Mouse (Mus musculus) liver, embryonic 15.5 days (tissue): ENCODE data around the gene Lmbrd2. TPM values are rescaled to one million over a fixed set of nuclear protein-coding genes. Genes with fewer than 3 reads are reported as not detected.

ENCODE experiments used
- ATAC-seq: fragments of 200-750 bp; cut with Nextera tagmentation; 2 replicates; pipeline ENCODE4 v1.8.0; 2017; ENCODE audit warnings: moderate number of reproducible peaks, mild to moderate bottlenecking, moderate library complexity; ENCODE audit not compliant: insufficient read depth
- H3K27ac ChIP-seq: fragments of 300-500 bp; sonication (generic); replicated peaks from 2 replicates; pipeline ENCODE4 v1.5.1; 2015; ENCODE audit warnings: mild to moderate bottlenecking, inconsistent platforms
- H3K27me3 ChIP-seq: fragments of 300-500 bp; sonication (generic); 2 replicates; pipeline ENCODE4 v1.6.1; 2015; ENCODE audit warnings: mild to moderate bottlenecking, inconsistent platforms
- H3K36me3 ChIP-seq: fragments of 300-500 bp; sonication (generic); replicated peaks from 2 replicates; pipeline ENCODE4 v1.6.1; 2015; ENCODE audit warnings: moderate library complexity, mild to moderate bottlenecking, inconsistent platforms
- H3K4me1 ChIP-seq: fragments of 300-500 bp; sonication (generic); replicated peaks from 2 replicates; pipeline ENCODE4 v1.6.1; 2015; ENCODE audit warnings: inconsistent platforms
- H3K4me2 ChIP-seq: fragments of 300-500 bp; sonication (generic); 2 replicates; pipeline ENCODE4 v1.6.1; 2015; ENCODE audit warnings: moderate library complexity, mild to moderate bottlenecking, inconsistent platforms
- H3K4me3 ChIP-seq: fragments of 300-500 bp; sonication (generic); replicated peaks from 2 replicates; pipeline ENCODE4 v1.5.1; 2015; ENCODE audit warnings: mild to moderate bottlenecking, inconsistent platforms
- H3K9ac ChIP-seq: fragments of 300-500 bp; sonication (generic); 2 replicates; pipeline ENCODE4 v1.6.1; 2015; ENCODE audit warnings: moderate library complexity, mild to moderate bottlenecking, inconsistent platforms
- H3K9me3 ChIP-seq: fragments of 300-500 bp; sonication (generic); replicated peaks from 2 replicates; pipeline ENCODE4 v1.6.1; 2016; ENCODE audit warnings: inconsistent platforms
- WGBS: fragments of 180-500 bp; shearing (Covaris S2); methylation state at CpG from one replicate; pipeline ENCODE4 v1.1.7; 2015; ENCODE audit warnings: mixed read lengths; ENCODE audit not compliant: insufficient replicate concordance; 5-methylcytosine and 5-hydroxymethylcytosine counted together
- polyA plus RNA-seq: library from polyadenylated mRNA; unstranded; fragments of >200 nt; fragmentation: Nextera tagmentation; extraction: Ambion mirVana; gene quantifications from 2 replicates; pipeline ENCODE4 v1.2.1, GENCODE M21; 2015

Gene Lmbrd2
- 1.4 and 1.8 TPM in 2 replicates for polyA plus RNA-seq

GRCm38 (mm10) chr15:9140252-9140680 is at the start of gene Lmbrd2:
Gene Lmbrd2 (plus strand): TSS chr15:9140550.
- H3K27ac ChIP-seq = peak within 1 kb of the TSS; percentile 82
- whole genome bisulfite sequencing = 0% methylated on average over 34 of the region's 34 CpGs
- peak within 1 kb of the TSS; percentile 96 for H3K4me3 ChIP-seq
- peak; percentile 99 for ATAC-seq
- no peaks in the 10 kb centered on the region for H3K27me3 ChIP-seq
- peak within 1 kb of the TSS; percentile 92 for H3K4me2 ChIP-seq
- H3K9ac ChIP-seq = peak within 1 kb of the TSS; percentile 90
- H3K36me3 ChIP-seq = peaks cover 34% of the 10 kb centered on the region
- H3K4me1 ChIP-seq = peaks cover 36% of the 10 kb centered on the region
- H3K9me3 ChIP-seq = no peaks in the 10 kb centered on the region

- Histone ChIP-seq H3K4me3 (no peak overlapping the region), H3K9me3 (no peaks in the 10 kb centered on the region), H3K27ac (no peak overlapping the region), H3K27me3 (no peaks in the 10 kb centered on the region), H3K4me1 (peaks cover 78% of the 10 kb centered on the region), H3K36me3 (peaks cover 96% of the 10 kb centered on the region), H3K9ac (no peak overlapping the region), H3K4me2 (no peak overlapping the region)
- WGBS = 51% methylated on average over 5 of the region's 5 CpGs
- no peak for ATAC-seq
Measured at GRCm38 (mm10) chr15:9090662-9091061, 49.7 kb upstream of the Lmbrd2 start.

GRCm38 (mm10) chr15:9093598-9094365 is 46.6 kb upstream of the Lmbrd2 start:
- Histone ChIP-seq H3K4me2 (peak overlapping the region; percentile 50), H3K4me3 (no peak overlapping the region), H3K27ac (peak overlapping the region; percentile 64), H3K27me3 (no peaks in the 10 kb centered on the region), H3K9ac (no peak overlapping the region), H3K36me3 (peaks cover 92% of the 10 kb centered on the region), H3K4me1 (peaks cover 52% of the 10 kb centered on the region), H3K9me3 (no peaks in the 10 kb centered on the region)
- peak; percentile 31 for ATAC-seq
- WGBS = 64% methylated on average over 11 of the region's 11 CpGs

GRCm38 (mm10) chr15:9094366-9094750 is 46.0 kb upstream of the Lmbrd2 start:
- H3K4me3 ChIP-seq = no peak overlapping the region

GRCm38 (mm10) chr15:9096865-9097264 is 43.5 kb upstream of the Lmbrd2 start:
- no peaks in the 10 kb centered on the region for H3K27me3 ChIP-seq
- no peaks in the 10 kb centered on the region for H3K9me3 ChIP-seq
- peaks cover 31% of the 10 kb centered on the region for H3K4me1 ChIP-seq
- H3K27ac ChIP-seq = no peak overlapping the region
- ATAC-seq = no peak
- peaks cover 94% of the 10 kb centered on the region for H3K36me3 ChIP-seq
- no peak overlapping the region for H3K9ac ChIP-seq
- no peak overlapping the region for H3K4me3 ChIP-seq
- 81% methylated on average over 4 of the region's 4 CpGs for WGBS
- H3K4me2 ChIP-seq = no peak overlapping the region

More at GRCm38 (mm10) chr15:9094366-9094750, 46.0 kb upstream of the Lmbrd2 start:
- 17% methylated on average over 13 of the region's 13 CpGs for WGBS
- Histone ChIP-seq H3K4me2 (peak overlapping the region; percentile 50), H3K27ac (peak overlapping the region; percentile 64), H3K9me3 (no peaks in the 10 kb centered on the region), H3K4me1 (peaks cover 49% of the 10 kb centered on the region), H3K36me3 (peaks cover 93% of the 10 kb centered on the region), H3K27me3 (no peaks in the 10 kb centered on the region), H3K9ac (peak overlapping the region; percentile 35; the same call in 1 of the 2 replicates)
- peak; percentile 79 for ATAC-seq

- H3K27me3 ChIP-seq = no peaks in the 10 kb centered on the region
- ATAC-seq = no peak
- peaks cover 97% of the 10 kb centered on the region for H3K36me3 ChIP-seq
- no peak overlapping the region for H3K27ac ChIP-seq
- H3K4me2 ChIP-seq = no peak overlapping the region
- H3K9ac ChIP-seq = no peak overlapping the region
- peaks cover 6% of the 10 kb centered on the region for H3K4me1 ChIP-seq
- no peaks in the 10 kb centered on the region for H3K9me3 ChIP-seq
- no peak overlapping the region for H3K4me3 ChIP-seq
- WGBS = 96% methylated on average over 10 of the region's 10 CpGs
Measured at GRCm38 (mm10) chr15:9100446-9101077, 39.8 kb upstream of the Lmbrd2 start.

GRCm38 (mm10) chr15:9106303-9107074 is 33.9 kb upstream of the Lmbrd2 start:
- H3K36me3 ChIP-seq = peaks cover 88% of the 10 kb centered on the region
- H3K9ac ChIP-seq = no peak overlapping the region
- WGBS = 83% methylated on average over 13 of the region's 13 CpGs
- H3K27ac ChIP-seq = no peak overlapping the region
- 0 out of 2 replicates have a peak, but pooled peaks cover 1% of the 10 kb centered on the region for H3K4me1 ChIP-seq
- no peak overlapping the region for H3K4me3 ChIP-seq
- no peaks in the 10 kb centered on the region for H3K27me3 ChIP-seq
- no peaks in the 10 kb centered on the region for H3K9me3 ChIP-seq
- ATAC-seq = no peak
- no peak overlapping the region for H3K4me2 ChIP-seq

GRCm38 (mm10) chr15:9110526-9111347 is 29.6 kb upstream of the Lmbrd2 start:
- WGBS = 80% methylated on average over 6 of the region's 6 CpGs

GRCm38 (mm10) chr15:9111648-9112047 is 28.7 kb upstream of the Lmbrd2 start:
- no peak overlapping the region for H3K9ac ChIP-seq
- H3K9me3 ChIP-seq = no peaks in the 10 kb centered on the region
- no peak overlapping the region for H3K4me2 ChIP-seq
- no peak for ATAC-seq
- no peaks in the 10 kb centered on the region for H3K27me3 ChIP-seq
- H3K4me1 ChIP-seq = peaks cover 3% of the 10 kb centered on the region; the same call in 1 of the 2 replicates
- 0 out of 2 replicates have a peak overlapping the region, but pooled peaks have one; percentile 7 for H3K27ac ChIP-seq
- H3K4me3 ChIP-seq = no peak overlapping the region
- peaks cover 88% of the 10 kb centered on the region for H3K36me3 ChIP-seq
- WGBS = 78% methylated on average over 3 of the region's 3 CpGs

More at GRCm38 (mm10) chr15:9110526-9111347, 29.6 kb upstream of the Lmbrd2 start:
- peaks cover 3% of the 10 kb centered on the region; the same call in 1 of the 2 replicates for H3K4me1 ChIP-seq
- H3K9ac ChIP-seq = no peak overlapping the region
- peaks cover 88% of the 10 kb centered on the region for H3K36me3 ChIP-seq
- no peaks in the 10 kb centered on the region for H3K27me3 ChIP-seq
- H3K4me2 ChIP-seq = no peak overlapping the region
- H3K4me3 ChIP-seq = no peak overlapping the region
- H3K27ac ChIP-seq = 0 out of 2 replicates have a peak overlapping the region, but pooled peaks have one; percentile 7
- H3K9me3 ChIP-seq = no peaks in the 10 kb centered on the region
- no peak for ATAC-seq

GRCm38 (mm10) chr15:9113556-9113955 is 26.8 kb upstream of the Lmbrd2 start:
- ATAC-seq = no peak
- peaks cover 90% of the 10 kb centered on the region for H3K36me3 ChIP-seq

More at GRCm38 (mm10) chr15:9113556-9113955, 26.8 kb upstream of the Lmbrd2 start:
- Histone ChIP-seq H3K4me2 (no peak overlapping the region), H3K4me1 (peaks cover 4% of the 10 kb centered on the region; the same call in 1 of the 2 replicates), H3K27me3 (no peaks in the 10 kb centered on the region), H3K9ac (no peak overlapping the region), H3K27ac (peak overlapping the region; percentile 62), H3K9me3 (no peaks in the 10 kb centered on the region), H3K4me3 (no peak overlapping the region)
- WGBS = 77% methylated on average over 9 of the region's 9 CpGs
